Mouse (Mus musculus) heart, embryonic 14.5 days (tissue): ENCODE measurements around the gene Tob2. TPM values are rescaled to one million over a fixed set of nuclear protein-coding genes. Genes with fewer than 3 reads are reported as not detected.
A peak's percentile ranks its signal among the peaks of the same experiment; 100 is the strongest.

ENCODE experiments used
- ATAC-seq: fragments of 200-750 bp; cut with Nextera tagmentation; 2 replicates; pipeline ENCODE4 v1.8.0; 2017; ENCODE audit warnings: low read depth, moderate TSS enrichment; ENCODE audit not compliant: insufficient number of reproducible peaks, insufficient read depth, low FRiP score
- H3K27ac ChIP-seq, 2 experiments: fragments of 200-500 bp in 1 of 2; fragments of 300-500 bp in 1 of 2; sonication (generic) in 1 of 2; replicated peaks in 1 of 2; 2 replicates each; pipeline ENCODE4 v1.5.1; 2012 to 2014; ENCODE audit warnings: low read depth in 2 of 2, low read length in 2 of 2, control low read depth in 1 of 2, mild to moderate bottlenecking in 1 of 2, mixed read lengths in 1 of 2; ENCODE audit not compliant: control insufficient read depth in 1 of 2, insufficient read depth in 1 of 2
- H3K27me3 ChIP-seq: fragments of 300-500 bp; sonication (generic); 2 replicates; pipeline ENCODE4 v1.6.1; 2014; ENCODE audit warnings: mild to moderate bottlenecking, low read length, control low read depth; ENCODE audit not compliant: control insufficient read depth, insufficient read depth
- H3K36me3 ChIP-seq: fragments of 300-500 bp; sonication (generic); 2 replicates; pipeline ENCODE4 v1.6.1; 2014; ENCODE audit warnings: mild to moderate bottlenecking, control low read depth, low read length, mixed read lengths; ENCODE audit not compliant: control insufficient read depth, insufficient read depth
- H3K4me1 ChIP-seq, 2 experiments: fragments of 200-500 bp in 1 of 2; fragments of 300-500 bp in 1 of 2; sonication (generic) in 1 of 2; 2 replicates each; pipeline ENCODE4 v1.6.1; 2012 to 2014; ENCODE audit warnings: low read length in 2 of 2, control low read depth in 1 of 2, mixed read lengths in 1 of 2; ENCODE audit not compliant: control insufficient read depth in 2 of 2, insufficient read depth in 2 of 2
- H3K4me2 ChIP-seq: fragments of 300-500 bp; sonication (generic); 2 replicates; pipeline ENCODE4 v1.6.1; 2014; ENCODE audit warnings: mild to moderate bottlenecking, low read length
- H3K4me3 ChIP-seq, 2 experiments: fragments of 200-500 bp in 1 of 2; fragments of 300-500 bp in 1 of 2; sonication (generic) in 1 of 2; 2 replicates each; pipeline ENCODE4 v1.5.1; 2012 to 2014; ENCODE audit warnings: low read length in 2 of 2, mild to moderate bottlenecking in 2 of 2, control low read depth in 1 of 2, low read depth in 1 of 2, moderate library complexity in 1 of 2; ENCODE audit not compliant: control insufficient read depth in 1 of 2, insufficient read depth in 1 of 2
- H3K9ac ChIP-seq: fragments of 300-500 bp; sonication (generic); 2 replicates; pipeline ENCODE4 v1.6.1; 2014; ENCODE audit warnings: mild to moderate bottlenecking, low read length
- H3K9me3 ChIP-seq: fragments of 300-500 bp; sonication (generic); 2 replicates; pipeline ENCODE4 v1.6.1; 2016; ENCODE audit warnings: low read length, control low read depth; ENCODE audit not compliant: control insufficient read depth
- WGBS: fragments of 180-500 bp; shearing (Covaris S2); extraction: QIAGEN DNeasy Blood & Tissue Kit; methylation state at CpG from one replicate; pipeline ENCODE4 v1.1.7; 2014; 5-methylcytosine and 5-hydroxymethylcytosine counted together
- polyA plus RNA-seq: library from polyadenylated mRNA; unstranded; fragments of >200 nt; fragmentation: Nextera tagmentation; extraction: Ambion mirVana; gene quantifications from 2 replicates; pipeline ENCODE4 v1.2.1, GENCODE M21; 2014

The Tob2 gene
- polyA plus RNA-seq, 1 experiment from 2014 or later: 12.4 TPM

- WGBS: 14% methylated on average over 5 of the region's 5 CpGs
- peak overlapping the region; percentile 41 for H3K4me2 ChIP-seq
- H3K4me3 ChIP-seq: no peak overlapping the region
- no peaks in the 10 kb centered on the region for H3K27me3 ChIP-seq
- peaks cover 12 to 37% of the 10 kb centered on the region in 2 experiments for H3K4me1 ChIP-seq
- peak; percentile 60; the same call in 1 of the 2 replicates for ATAC-seq
- H3K9ac ChIP-seq: peak overlapping the region; percentile 44; the same call in 1 of the 2 replicates
- H3K9me3 ChIP-seq: no peaks in the 10 kb centered on the region
- peak overlapping the region; percentile 3 to 61 for H3K27ac ChIP-seq
- 0 out of 2 replicates have a peak, but pooled peaks cover 6% of the 10 kb centered on the region for H3K36me3 ChIP-seq
These were observed 21.2 kb upstream of the Tob2 start for GRCm38 (mm10) chr15:81879531-81880401.

DNA sequence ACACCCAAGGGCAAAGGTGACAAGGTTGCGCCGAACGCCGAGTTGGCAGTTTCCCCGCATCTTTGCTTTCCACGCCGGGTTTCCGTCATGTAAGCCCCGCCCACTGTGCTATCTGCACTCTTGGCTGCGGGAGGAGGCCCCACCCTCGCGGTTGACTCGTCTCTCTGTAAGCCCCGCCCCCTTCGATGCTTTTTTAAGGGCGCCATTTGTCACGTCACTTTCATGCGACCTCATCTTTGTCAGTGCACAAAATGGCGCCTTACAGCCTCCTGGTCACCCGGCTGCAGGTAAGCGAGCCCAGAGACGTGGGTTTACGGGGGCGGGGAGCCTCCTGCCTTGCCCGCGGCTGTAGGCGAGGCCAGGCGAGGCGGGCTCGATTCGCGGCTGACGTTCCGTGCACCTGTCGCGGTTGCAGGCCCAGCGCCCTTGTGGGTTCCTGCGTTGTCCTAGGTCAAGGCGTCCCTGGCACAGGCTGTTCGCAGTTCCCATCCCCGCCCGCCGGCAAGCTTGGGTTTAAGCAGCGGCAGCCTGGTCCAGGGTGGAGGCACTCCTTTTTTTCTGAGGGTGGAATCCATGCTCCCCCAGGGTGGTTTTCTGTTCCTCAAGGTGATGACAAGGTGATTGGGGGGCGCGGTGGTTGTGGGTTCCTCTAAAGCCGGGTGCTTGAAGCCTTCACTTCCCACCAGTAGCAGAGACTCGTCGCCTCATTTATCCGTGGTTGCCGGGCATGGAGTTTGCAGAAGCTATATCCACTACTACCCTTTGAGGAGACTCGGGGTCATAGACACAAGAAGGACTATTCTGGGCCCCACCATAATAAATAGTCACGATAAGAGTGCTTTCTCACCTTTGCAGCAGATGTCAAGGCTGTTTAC is 13.9 kb upstream of the Tob2 start, which contains the start of gene Aco2:
TSS of gene Aco2 (plus strand) at position 48 of the 875 bp plus-strand sequence.
- under 1% methylated on average over 53 of the region's 53 CpGs for whole genome bisulfite sequencing
- Histone ChIP-seq H3K4me2 (peak within 1 kb of the TSS; percentile 93), H3K27me3 (no peaks in the 10 kb centered on the region), H3K27ac (peak within 1 kb of the TSS; percentile 99 to 100), H3K4me3 (peak within 1 kb of the TSS; percentile 67 to 99), H3K4me1 (peaks cover 4 to 17% of the 10 kb centered on the region in 2 experiments; a peak in 3 of 4 replicates), H3K36me3 (peaks cover 32% of the 10 kb centered on the region), H3K9ac (peak within 1 kb of the TSS; percentile 99), H3K9me3 (no peaks in the 10 kb centered on the region)
- peak; percentile 82 for ATAC-seq

DNA sequence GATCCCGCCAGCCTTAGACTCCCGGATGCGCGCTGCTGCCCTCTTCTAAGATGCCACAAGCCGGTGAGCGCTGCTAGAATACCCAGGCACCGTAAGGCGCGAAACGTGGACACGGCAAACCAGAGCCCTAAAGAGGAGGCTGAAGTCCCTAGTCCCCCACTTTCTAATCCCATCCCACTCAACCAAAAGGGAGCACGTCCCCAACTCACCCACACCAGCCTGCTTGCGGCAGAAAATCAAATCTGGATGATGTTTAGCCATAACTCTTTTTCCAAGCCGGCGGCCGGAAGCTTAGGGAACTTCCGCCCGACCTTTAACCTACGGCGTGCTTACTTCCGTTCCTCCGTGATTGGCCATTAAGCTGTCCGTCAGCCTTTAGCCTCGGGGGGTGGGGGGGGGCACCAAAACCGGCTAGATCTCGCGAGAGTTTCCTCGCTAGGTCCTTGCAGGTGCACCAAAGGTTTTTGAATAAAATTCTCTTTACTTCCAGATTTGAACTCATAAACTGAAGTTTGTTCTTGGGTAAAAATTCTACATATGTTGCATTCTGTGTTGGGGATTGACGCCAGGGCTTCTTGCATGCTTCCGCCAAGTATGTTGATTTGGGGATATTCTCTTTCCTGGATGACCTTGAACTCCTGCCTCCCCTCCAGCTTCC is 13.1 kb upstream of the Tob2 start, which contains the start of gene Phf5a:
TSS of gene Phf5a (minus strand) at position 308 of the 658 bp plus-strand sequence.
- Histone ChIP-seq H3K27me3 (no peaks in the 10 kb centered on the region), H3K4me3 (peak within 1 kb of the TSS; percentile 67 to 99), H3K4me2 (peak within 1 kb of the TSS; percentile 93), H3K9ac (peak within 1 kb of the TSS; percentile 99), H3K4me1 (peaks cover 4 to 17% of the 10 kb centered on the region in 2 experiments; a peak in 3 of 4 replicates), H3K9me3 (no peaks in the 10 kb centered on the region), H3K27ac (peak within 1 kb of the TSS; percentile 99 to 100), H3K36me3 (peaks cover 39% of the 10 kb centered on the region)
- peak; percentile 86 for ATAC-seq
- WGBS: under 1% methylated on average over 30 of the region's 30 CpGs

DNA sequence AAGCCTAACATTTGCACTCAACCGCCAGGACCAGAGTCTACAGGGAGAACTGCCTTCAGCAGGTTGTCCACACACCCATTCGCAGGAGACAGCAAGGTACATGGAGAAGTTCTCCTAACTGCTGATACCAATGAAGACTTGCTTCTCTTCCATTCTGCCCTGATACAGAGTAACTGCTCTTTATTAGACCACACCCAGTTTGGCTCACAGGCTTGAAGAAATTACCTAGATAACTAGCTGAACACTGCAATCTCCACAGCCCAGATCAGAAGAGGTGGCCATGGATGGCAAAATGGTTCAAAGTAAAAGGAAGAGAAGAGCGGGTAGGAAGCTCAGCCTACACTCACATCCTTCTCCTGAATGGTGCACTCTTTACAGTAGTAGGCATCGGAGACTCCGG is 11.4 kb upstream of the Tob2 start:
- Histone ChIP-seq H3K4me2 (no peak overlapping the region), H3K27me3 (no peaks in the 10 kb centered on the region), H3K4me1 (peaks cover 4 to 17% of the 10 kb centered on the region in 2 experiments; a peak in 3 of 4 replicates), H3K9ac (no peak overlapping the region), H3K4me3 (no peak overlapping the region), H3K9me3 (no peaks in the 10 kb centered on the region), H3K27ac (no peak overlapping the region), H3K36me3 (peaks cover 57% of the 10 kb centered on the region)
- WGBS: 97% methylated on average over 5 of the region's 5 CpGs
- no peak for ATAC-seq

GRCm38 (mm10) chr15:81864238-81864637 is 5.6 kb upstream of the Tob2 start:
- 91% methylated on average over 7 of the region's 7 CpGs for WGBS
- peaks cover 57% of the 10 kb centered on the region for H3K36me3 ChIP-seq
- H3K9me3 ChIP-seq: no peaks in the 10 kb centered on the region
- H3K4me1 ChIP-seq: peaks cover 2 to 3% of the 10 kb centered on the region in 2 experiments; a peak in 2 of 4 replicates
- ATAC-seq: no peak
- H3K9ac ChIP-seq: no peak overlapping the region
- no peak overlapping the region for H3K4me3 ChIP-seq
- H3K27ac ChIP-seq: no peak overlapping the region
- no peaks in the 10 kb centered on the region for H3K27me3 ChIP-seq
- no peak overlapping the region for H3K4me2 ChIP-seq

DNA sequence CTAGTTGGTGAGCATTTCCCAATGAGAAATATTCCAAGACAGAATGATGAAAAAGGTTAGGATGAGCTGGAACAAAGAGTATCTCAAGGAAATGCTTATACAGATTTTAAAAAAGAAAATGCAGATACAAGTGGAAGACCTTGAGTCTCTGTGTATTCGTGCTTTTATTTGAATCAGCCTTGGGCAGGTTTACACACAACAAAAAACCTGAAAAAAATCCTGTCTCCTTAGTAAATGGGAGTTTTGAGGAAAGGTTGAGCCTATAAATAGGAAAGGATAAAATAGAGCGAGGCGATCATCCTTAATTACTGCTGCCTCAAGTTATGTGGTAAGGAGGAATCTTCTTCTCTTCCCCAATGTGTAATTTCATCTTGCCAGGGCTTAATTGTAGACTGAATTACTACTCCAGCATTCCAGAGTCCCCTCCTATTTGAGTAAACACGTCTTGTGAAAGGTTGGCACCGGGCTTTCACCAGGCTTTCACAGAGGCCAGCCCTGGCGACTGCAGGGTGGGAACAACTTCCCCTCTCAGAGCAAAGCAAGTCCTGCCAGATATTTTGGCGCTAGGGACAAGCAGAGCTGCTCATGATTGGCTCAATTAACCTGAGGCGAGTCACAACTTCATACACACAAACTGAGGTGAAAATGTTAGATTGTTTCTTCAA is 2.0 kb upstream of the Tob2 start:
- H3K9ac ChIP-seq: 0 out of 2 replicates have a peak overlapping the region, but pooled peaks have one; percentile 18
- 36% methylated on average over 8 of the region's 8 CpGs for WGBS
- no peaks in the 10 kb centered on the region for H3K27me3 ChIP-seq
- H3K4me1 ChIP-seq: peaks cover 4 to 8% of the 10 kb centered on the region in 2 experiments; a peak in 3 of 4 replicates
- peak overlapping the region in 1 of 2 experiments; percentile 84; a peak in 2 of 4 replicates for H3K4me3 ChIP-seq
- H3K4me2 ChIP-seq: peak overlapping the region; percentile 94
- H3K9me3 ChIP-seq: no peaks in the 10 kb centered on the region
- peaks cover 21% of the 10 kb centered on the region for H3K36me3 ChIP-seq
- no peak for ATAC-seq
- H3K27ac ChIP-seq: peak overlapping the region; percentile 64 to 65
